Mouse (Mus musculus) kidney, adult 2 months (tissue): ENCODE results near the gene Grik1.

Source experiments
- CTCF ChIP-seq: fragments of 200-500 bp; conservative IDR thresholded peaks from 2 replicates; pipeline ENCODE4 v1.5.1; 2011; ENCODE audit warnings: low read depth, mild to moderate bottlenecking, control low read depth, low read length, moderate library complexity, mixed read lengths; ENCODE audit not compliant: insufficient read depth, insufficient read length
- POLR2A ChIP-seq: fragments of 200-500 bp; IDR thresholded peaks from one replicate; pipeline ENCODE4 v1.6.1; 2011; ENCODE audit warnings: low read depth, low read length, control low read depth

GRCm38 (mm10) chr16:87974076-87974443 lies 316.0 kb downstream of the Grik1 start:
- TF ChIP-seq CTCF: no peak
- no peak for TF ChIP-seq POLR2A
